Mouse (Mus musculus) cerebellum, adult 11 months (tissue): ENCODE results near the gene Scarf1.
A peak's percentile ranks its signal among the peaks of the same experiment; 100 is the strongest.
"Not testable (repeated sequence)": the region's sequence is repeated elsewhere in the genome, so short reads cannot be mapped to it uniquely, and the experiment has no call there.

Source experiments
- DNase-seq: peaks from one replicate; pipeline ENCODE4 v3.0.0; 2022

The Scarf1 gene

DNA sequence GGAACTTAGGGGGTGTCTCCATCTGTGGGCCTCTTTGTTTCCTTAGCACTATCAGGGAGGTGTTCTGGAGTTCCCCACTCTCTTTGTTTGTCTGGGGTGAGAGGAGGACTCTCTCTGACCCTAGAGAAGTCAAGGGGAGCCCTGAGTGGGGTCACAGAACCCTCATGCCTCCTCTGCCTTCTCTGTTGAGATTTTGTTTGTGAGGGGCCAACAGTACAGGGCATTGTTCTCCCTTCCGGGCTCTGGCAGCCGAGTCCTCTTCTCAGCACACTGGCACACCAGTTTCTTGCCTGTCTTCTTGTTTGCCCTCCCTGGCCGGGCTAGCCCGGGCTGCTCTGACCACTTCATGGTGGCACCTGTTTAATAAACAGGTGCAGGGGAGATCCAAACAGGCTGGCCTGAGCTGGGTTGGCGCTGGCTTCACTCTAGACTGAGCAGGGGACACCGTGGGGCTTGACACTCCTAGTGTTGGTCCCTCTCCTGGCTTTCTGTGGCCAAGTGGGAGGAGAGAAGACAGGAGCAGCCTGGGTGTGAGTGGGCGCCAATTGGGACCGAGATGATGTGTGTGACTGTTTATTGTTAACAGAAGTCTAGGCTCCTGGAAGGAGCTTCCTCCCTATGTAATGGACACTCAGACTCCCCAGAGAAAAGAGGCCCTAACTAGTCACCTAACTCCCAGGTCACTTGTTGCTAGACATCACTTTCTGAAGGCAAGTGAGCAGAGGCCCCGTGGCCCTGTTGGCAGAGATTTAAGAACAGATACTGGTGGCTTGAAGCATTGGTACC, 25.0 kb downstream of the Scarf1 start:
- no peak for DNase-seq

GRCm38 (mm10) chr11:75538970-75539299, 25.6 kb downstream of the Scarf1 start:
- no peak for DNase-seq

GRCm38 (mm10) chr11:75540209-75540608, 26.9 kb downstream of the Scarf1 start:
- no peak for DNase-seq

DNA sequence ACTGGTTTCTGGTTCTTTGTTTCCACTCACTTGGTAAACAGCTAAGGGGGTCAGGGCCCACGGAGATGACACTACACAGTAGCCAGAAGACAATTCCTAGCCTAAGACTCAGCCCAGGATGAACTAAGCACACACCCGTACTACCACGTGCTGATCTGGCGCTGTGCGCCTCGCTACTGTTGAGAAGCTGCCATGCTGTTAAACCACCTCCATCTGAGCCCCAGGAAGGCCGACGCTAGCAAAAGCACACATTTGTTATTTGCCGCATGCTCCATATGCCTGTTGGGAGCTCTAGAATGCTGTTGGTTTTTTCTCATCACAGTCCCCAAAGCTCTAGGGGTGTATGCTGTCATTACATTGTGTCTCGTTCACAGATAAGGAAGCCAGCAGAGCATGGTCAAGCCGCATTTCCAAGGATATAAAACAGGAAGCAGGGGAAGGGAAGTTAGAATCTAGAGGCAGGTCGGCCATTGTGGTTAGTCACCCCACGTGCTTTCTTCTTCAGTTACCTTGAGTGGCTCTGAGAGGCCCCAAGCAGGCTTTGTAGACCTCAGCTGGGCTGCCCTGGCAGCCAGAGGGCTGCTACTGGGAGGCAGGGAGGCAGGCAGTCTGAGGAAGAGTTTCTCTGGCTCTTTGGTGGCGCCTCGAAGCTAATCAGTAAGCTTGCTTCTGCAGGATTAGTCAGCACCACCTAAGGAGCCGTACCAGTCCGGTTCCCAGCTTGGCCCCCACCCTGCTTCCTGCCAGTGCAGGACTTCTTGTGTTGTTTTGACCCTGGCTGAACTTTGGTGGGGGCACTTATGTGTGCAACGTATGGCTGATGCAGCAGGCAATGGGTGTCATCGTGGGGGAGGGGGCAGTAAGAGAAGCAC, 27.6 kb downstream of the Scarf1 start:
- no peak for DNase-seq

GRCm38 (mm10) chr11:75544713-75545112, 31.4 kb downstream of the Scarf1 start:
- DNase-seq, result no peak

DNA sequence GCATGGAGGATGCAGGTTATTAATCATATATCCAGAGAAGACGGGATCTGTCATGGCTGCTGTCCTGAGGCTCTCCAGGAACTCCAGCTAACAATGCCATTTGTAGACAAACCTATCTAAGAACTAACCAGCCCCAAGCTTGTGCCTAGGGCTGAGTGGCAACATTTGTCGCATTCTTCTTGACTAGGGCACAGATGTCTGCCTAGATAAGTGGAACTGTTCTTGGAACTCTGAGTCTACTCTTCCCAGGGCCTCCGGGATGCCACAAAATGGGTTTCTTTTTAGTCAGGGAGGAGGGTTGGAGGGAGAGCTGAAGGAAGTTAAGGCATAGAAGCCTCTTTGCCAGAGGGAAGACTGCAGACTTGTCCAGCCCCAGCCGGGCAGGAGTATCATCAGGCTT, 32.7 kb downstream of the Scarf1 start:
- DNase-seq, result no peak

DNA sequence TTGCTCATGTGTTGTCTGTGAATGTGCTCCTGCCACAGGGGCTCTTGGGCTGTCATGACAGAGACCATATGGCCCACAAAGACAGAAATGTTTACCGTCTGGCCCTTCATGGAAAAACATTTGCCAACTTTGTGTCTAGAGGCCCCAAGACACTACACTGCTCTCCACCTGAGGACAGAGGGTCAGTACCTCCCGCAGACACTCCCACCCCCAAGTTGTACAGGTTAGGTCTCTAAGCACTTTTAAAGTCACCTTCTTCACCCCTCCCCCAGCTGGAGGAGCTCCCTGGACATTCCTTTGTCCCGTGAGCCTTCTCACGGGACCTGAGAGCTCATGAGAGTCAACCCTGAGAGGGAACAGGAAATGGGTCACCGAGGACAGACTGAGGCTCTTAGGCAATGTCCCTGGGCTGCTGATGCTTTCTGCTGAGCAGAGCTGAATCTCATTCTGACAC, 36.3 kb downstream of the Scarf1 start:
- no peak for DNase-seq

DNA sequence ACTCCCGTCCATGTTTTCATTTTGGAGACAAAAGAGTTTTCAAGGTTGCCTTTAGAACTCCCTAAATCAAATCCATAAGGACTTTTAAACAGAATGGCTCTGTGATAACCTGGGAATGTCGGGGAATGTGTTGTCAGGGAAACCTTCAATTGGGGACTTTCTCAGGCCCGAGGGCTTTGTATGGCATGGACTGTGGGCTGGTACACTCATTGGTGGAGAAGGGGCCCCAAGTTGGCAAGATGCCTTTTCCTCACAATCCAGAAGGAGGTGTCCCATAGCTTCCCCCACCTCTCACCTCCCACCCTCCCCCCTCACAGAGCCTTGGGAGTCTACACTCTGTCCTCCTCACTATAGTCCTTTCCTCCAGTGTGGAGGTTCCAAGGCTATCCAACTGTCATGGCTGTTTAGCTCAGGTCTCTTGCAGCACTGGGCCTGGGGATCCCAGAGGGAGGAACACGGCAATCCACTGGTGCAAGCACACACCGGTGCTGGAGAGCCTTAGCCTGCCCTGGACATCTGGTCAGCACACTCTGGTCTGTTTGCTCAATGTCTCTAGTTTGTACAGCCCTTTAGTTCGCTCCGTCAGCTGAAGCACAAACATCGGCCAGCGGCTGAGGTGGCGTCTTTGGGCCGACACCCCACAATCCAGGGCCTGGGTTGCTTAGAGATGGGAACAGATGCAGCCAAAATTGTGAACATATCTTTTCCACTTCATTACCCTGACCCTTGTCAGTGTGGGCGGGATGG, 37.0 kb downstream of the Scarf1 start:
- peak; percentile 19 for DNase-seq

GRCm38 (mm10) chr11:75551321-75551720, 38.0 kb downstream of the Scarf1 start:
- peak; percentile 26 for DNase-seq

DNA sequence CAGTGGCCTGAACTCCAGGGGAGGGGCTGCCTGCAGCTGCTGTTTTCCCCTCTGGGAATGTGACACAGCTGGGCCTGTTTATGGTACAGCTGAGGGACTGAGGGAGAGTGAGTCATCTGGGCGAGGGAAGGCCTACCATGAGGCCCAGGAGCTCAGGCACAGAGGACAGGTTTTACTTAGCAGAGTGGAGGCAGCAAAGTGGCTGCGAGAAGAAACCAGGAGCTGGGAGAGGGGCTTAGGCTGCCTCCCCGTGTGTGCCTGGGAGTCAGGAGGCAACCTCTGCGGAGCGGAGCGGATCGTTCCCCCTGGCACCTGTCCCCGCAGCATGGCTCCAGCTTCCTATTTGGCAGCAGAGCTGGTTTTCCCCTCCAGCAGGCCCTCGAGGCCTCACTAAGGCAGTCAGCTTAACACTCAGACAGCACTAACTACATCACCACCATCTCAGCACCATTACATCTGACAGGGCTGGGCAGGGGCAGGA, 38.7 kb downstream of the Scarf1 start:
- DNase-seq, result peak; percentile 78

GRCm38 (mm10) chr11:75552906-75553482, 39.7 kb downstream of the Scarf1 start:
- no peak for DNase-seq

- DNase-seq, result not testable (repeated sequence)
Observed at GRCm38 (mm10) chr11:75556006-75556405, 42.7 kb downstream of the Scarf1 start.

DNA sequence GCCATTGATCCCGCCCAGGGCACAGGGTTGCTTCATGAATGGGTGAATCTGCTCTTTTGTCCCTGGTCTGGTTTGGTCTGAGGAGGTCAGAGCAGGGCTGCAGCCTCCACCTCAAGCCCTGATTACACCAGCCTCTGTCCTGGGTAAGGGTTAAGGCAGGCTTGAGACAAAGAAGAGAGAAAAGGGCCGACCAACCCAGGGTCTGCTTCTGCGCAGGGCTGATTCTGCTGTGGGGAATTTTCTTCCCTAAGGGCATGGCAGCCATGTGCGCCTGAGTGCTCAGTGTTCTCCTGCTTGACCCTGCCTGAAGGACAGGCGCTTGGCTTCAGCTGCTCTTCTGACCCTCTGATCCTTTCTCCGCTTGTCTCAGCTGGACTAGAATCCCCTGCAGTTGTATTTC, 43.8 kb downstream of the Scarf1 start:
- no peak for DNase-seq

DNA sequence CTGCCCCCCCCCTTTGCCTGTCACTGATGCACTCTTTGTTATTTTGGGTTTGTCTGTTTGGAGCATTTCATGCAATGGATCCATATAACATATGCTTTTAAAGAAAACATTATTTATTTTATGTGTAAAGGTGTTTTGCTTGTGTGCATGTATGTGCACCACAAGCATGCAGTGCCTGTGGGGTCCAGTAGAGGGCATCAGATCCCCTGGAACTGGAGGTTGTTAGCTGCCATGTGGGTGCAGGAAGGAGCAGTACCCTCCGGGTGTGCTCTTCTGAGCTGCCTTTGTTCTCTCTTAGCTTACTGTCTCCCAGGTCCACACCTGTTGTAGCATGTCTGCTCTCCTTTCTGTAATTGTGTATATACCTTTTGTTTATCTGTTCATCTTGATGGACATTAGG, 44.8 kb downstream of the Scarf1 start:
- DNase-seq, result no peak

DNA sequence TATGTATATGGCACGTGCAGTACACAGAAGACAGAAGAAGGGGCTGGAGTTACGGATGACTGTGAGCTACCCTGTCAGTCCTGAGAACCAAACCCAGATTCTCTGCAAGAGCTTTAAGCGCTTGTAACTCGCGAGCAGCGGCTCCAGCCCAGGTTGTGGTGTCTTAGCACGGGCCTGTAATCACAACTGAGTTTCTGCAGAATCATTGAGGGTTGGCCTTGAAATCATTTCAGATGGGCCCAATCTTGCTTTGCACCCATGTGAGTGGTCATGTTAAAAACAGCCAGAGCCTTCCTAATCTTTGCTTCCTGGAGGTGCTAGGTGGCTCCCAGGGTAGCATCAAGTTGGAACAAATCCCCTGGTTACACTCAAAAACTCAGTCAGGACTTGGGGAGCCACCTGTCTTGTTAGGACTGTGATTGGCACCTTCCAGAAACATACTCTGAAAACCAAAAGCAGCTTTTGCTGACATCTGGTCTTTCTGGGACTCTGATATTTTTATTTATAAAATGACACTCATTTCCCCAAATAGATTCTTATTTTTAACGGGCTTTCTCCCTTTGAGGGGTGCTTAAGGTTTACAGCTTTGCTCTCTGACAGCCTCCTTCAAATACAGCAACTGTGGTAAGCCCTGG, 46.6 kb downstream of the Scarf1 start:
- no peak for DNase-seq

DNA sequence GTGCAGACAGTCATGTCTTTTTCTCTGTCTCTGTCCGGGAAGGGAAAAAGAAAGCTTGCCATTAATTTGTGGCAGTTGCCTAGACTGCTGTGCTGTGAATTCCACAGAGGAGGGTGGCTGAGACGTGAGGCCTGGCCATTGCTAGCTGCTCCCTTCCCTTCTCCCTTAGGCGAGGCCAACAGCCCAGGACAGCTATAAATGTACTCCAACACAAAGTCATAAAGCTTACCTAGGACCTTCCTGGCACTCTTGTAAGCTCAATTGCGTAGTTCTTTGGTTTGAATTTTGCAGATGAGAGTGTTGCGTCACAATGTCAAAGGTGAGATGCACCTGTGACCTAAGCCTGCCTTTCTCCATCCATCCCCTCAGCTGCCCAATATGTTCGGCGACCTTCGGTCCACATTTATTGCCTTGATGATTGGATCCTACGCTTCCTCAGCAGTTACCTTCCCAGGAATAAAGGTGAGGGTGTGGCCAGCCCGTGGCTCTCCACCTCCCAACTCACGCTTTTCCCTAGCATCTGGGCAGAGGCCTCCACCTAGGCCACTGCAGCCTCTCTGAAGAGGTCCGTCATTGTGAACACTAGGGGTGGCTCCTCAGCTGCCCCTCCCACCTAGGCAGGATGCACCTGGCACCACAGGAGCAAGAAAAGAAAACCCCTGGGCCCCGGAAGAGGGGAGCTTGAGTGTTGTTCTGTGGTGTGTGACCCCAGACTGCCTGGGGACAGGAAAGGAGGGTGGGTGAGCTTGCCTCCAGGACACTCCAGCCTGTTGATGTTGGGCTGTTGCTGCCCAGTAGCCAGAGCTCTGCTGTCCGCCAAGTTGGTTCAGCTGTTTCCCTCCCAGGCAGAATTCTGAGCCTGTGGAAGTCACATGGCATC, 47.4 kb downstream of the Scarf1 start:
- peak; percentile 19 for DNase-seq

GRCm38 (mm10) chr11:75561410-75561791, 48.1 kb downstream of the Scarf1 start:
- no peak for DNase-seq

- peak; percentile 73 for DNase-seq
Observed at GRCm38 (mm10) chr11:75562840-75563239, 49.5 kb downstream of the Scarf1 start.

GRCm38 (mm10) chr11:75563851-75564548, 50.7 kb downstream of the Scarf1 start:
- peak; percentile 31 for DNase-seq

DNA sequence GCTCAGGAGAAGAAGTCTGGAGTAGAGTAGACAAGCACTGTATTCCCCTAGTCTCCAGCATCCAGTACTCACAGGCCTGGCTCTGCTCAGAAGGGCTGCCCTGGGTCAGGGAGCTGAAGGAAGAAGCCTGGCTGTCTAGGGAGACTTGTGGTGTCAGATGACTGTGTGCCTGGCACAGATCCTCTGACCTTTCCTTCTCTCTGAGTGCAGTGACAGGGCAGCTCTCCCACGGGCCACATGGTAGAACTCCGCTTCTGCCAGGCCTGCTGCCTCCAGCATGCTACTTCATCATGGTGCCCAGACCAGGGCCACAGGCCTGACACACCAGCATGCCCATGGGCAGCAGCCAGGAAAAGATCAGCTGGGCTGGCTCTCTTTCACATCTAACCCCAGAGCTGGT, 52.5 kb downstream of the Scarf1 start:
- peak; percentile 72 for DNase-seq
